Mouse (Mus musculus): ENCODE results near the gene Plcb4. TPM values are rescaled to one million over a fixed set of nuclear protein-coding genes. Genes with fewer than 3 reads are reported as not detected.

The Plcb4 gene
- polyA plus RNA-seq, 1 experiment from 2014 or later = 44.9 TPM

DNA sequence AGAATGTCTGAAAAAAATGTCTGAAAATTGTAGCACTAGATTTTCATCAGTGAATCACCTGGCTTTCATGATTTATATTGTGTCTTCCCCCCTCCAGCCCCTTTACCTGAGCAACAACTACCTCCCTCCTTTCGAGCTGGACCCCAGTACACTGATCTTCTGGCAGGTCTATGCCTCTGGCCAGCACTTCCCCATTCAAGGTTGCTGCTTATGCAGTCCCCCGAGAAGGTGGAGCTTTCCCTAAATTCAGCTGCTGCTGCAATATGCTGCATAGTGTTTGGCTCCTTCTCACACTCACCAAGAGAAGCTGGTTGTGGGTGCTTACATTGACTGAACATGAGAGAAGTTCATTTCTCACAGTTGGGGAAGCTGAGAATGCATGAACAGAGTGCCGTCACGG lies 273.8 kb downstream of the Plcb4 start:
- H3K27me3 ChIP-seq (ENCODE audit: control insufficient read depth, insufficient read depth, low read length) = no peaks in the 10 kb centered on the region
- H3K9ac ChIP-seq (ENCODE audit: low read length) = no peak overlapping the region
- no peak for ATAC-seq (ENCODE audit: insufficient number of reproducible peaks, insufficient read depth, low FRiP score, low read depth)
- H3K36me3 ChIP-seq (ENCODE audit: control insufficient read depth, insufficient read depth, low read length) = peaks cover 18% of the 10 kb centered on the region; the same call in 1 of the 2 replicates
- peaks cover 3 to 12% of the 10 kb centered on the region in 2 experiments for H3K4me1 ChIP-seq (ENCODE audit: control insufficient read depth in 2 of 2, insufficient read depth in 2 of 2, low read length in 2 of 2)
- H3K4me3 ChIP-seq (ENCODE audit: control insufficient read depth in 1 of 2, insufficient read depth in 1 of 2, low read depth in 1 of 2, low read length in 2 of 2) = no peak overlapping the region
- H3K27ac ChIP-seq (replicated peaks in 1 of 2; ENCODE audit: control insufficient read depth in 1 of 2, insufficient read depth in 1 of 2, low read depth in 2 of 2, low read length in 2 of 2) = no peak overlapping the region
- WGBS = 80% methylated on average over 4 of the region's 4 CpGs
- H3K9me3 ChIP-seq (ENCODE audit: control insufficient read depth, low read length) = no peaks in the 10 kb centered on the region
- no peak overlapping the region for H3K4me2 ChIP-seq (ENCODE audit: low read length)

GRCm38 (mm10) chr2:135936376-135936775 lies 277.6 kb downstream of the Plcb4 start:
- H3K4me3 ChIP-seq (ENCODE audit: control insufficient read depth in 1 of 2, insufficient read depth in 1 of 2, low read depth in 1 of 2, low read length in 2 of 2) = no peak overlapping the region
- H3K36me3 ChIP-seq (ENCODE audit: control insufficient read depth, insufficient read depth, low read length) = peaks cover 20% of the 10 kb centered on the region; the same call in 1 of the 2 replicates
- WGBS = 51% methylated on average over 6 of the region's 6 CpGs
- no peaks in the 10 kb centered on the region for H3K27me3 ChIP-seq (ENCODE audit: control insufficient read depth, insufficient read depth, low read length)
- H3K4me1 ChIP-seq (ENCODE audit: control insufficient read depth in 2 of 2, insufficient read depth in 2 of 2, low read length in 2 of 2) = peaks cover 4 to 11% of the 10 kb centered on the region in 2 experiments
- ATAC-seq (ENCODE audit: insufficient number of reproducible peaks, insufficient read depth, low FRiP score, low read depth) = no peak
- H3K9me3 ChIP-seq (ENCODE audit: control insufficient read depth, low read length) = no peaks in the 10 kb centered on the region
- no peak overlapping the region for H3K9ac ChIP-seq (ENCODE audit: low read length)
- H3K4me2 ChIP-seq (ENCODE audit: low read length) = no peak overlapping the region
- no peak overlapping the region for H3K27ac ChIP-seq (replicated peaks in 1 of 2; ENCODE audit: control insufficient read depth in 1 of 2, insufficient read depth in 1 of 2, low read depth in 2 of 2, low read length in 2 of 2)

- Histone ChIP-seq H3K36me3 (ENCODE audit: control insufficient read depth, insufficient read depth, low read length) (peaks cover 21% of the 10 kb centered on the region; the same call in 1 of the 2 replicates), H3K9ac (ENCODE audit: low read length) (no peak overlapping the region), H3K27ac (replicated peaks in 1 of 2; ENCODE audit: control insufficient read depth in 1 of 2, insufficient read depth in 1 of 2, low read depth in 2 of 2, low read length in 2 of 2) (no peak overlapping the region), H3K4me1 (ENCODE audit: control insufficient read depth in 2 of 2, insufficient read depth in 2 of 2, low read length in 2 of 2) (peaks cover 4 to 11% of the 10 kb centered on the region in 2 experiments), H3K4me3 (ENCODE audit: control insufficient read depth in 1 of 2, insufficient read depth in 1 of 2, low read depth in 1 of 2, low read length in 2 of 2) (no peak overlapping the region), H3K9me3 (ENCODE audit: control insufficient read depth, low read length) (no peaks in the 10 kb centered on the region), H3K27me3 (ENCODE audit: control insufficient read depth, insufficient read depth, low read length) (no peaks in the 10 kb centered on the region), H3K4me2 (ENCODE audit: low read length) (no peak overlapping the region)
- 82% methylated on average over 6 of the region's 6 CpGs for WGBS
- ATAC-seq (ENCODE audit: insufficient number of reproducible peaks, insufficient read depth, low FRiP score, low read depth) = no peak
Measured at GRCm38 (mm10) chr2:135937646-135938045, 278.8 kb downstream of the Plcb4 start.

- Histone ChIP-seq H3K4me2 (ENCODE audit: low read length) (no peak overlapping the region), H3K9me3 (ENCODE audit: control insufficient read depth, low read length) (no peaks in the 10 kb centered on the region), H3K27me3 (ENCODE audit: control insufficient read depth, insufficient read depth, low read length) (no peaks in the 10 kb centered on the region), H3K4me3 (ENCODE audit: control insufficient read depth in 1 of 2, insufficient read depth in 1 of 2, low read depth in 1 of 2, low read length in 2 of 2) (no peak overlapping the region), H3K9ac (ENCODE audit: low read length) (no peak overlapping the region), H3K27ac (replicated peaks in 1 of 2; ENCODE audit: control insufficient read depth in 1 of 2, insufficient read depth in 1 of 2, low read depth in 2 of 2, low read length in 2 of 2) (no peak overlapping the region), H3K4me1 (ENCODE audit: control insufficient read depth in 2 of 2, insufficient read depth in 2 of 2, low read length in 2 of 2) (peaks cover 4 to 11% of the 10 kb centered on the region in 2 experiments), H3K36me3 (ENCODE audit: control insufficient read depth, insufficient read depth, low read length) (peaks cover 14% of the 10 kb centered on the region; the same call in 1 of the 2 replicates)
- ATAC-seq (ENCODE audit: insufficient number of reproducible peaks, insufficient read depth, low FRiP score, low read depth) = no peak
- WGBS = 67% methylated on average over 9 of the region's 9 CpGs
Measured at GRCm38 (mm10) chr2:135939933-135940332, 281.1 kb downstream of the Plcb4 start.

DNA sequence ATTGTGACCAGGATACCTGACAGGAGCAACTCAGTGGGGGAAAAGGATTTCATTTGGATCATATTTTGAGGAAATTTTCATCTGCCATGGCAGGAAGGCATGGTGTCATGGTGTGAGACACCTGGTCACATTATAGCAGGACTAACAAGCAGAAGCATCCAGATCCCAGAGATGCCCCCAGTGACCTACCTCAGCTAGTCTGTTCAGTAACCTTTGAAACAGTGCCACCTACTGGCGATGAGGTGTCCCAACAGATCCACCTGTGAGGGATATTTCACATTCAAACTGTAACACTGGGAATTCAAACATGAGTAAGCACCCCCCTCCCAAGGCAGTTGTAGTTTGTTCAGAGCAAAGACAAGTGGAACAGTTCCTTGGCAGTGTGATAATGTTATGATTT lies 289.0 kb downstream of the Plcb4 start:
- Histone ChIP-seq H3K36me3 (ENCODE audit: control insufficient read depth, insufficient read depth, low read length) (peaks cover 38% of the 10 kb centered on the region), H3K9me3 (ENCODE audit: control insufficient read depth, low read length) (peaks cover 5% of the 10 kb centered on the region), H3K4me3 (ENCODE audit: control insufficient read depth in 1 of 2, insufficient read depth in 1 of 2, low read depth in 1 of 2, low read length in 2 of 2) (no peak overlapping the region), H3K27me3 (ENCODE audit: control insufficient read depth, insufficient read depth, low read length) (no peaks in the 10 kb centered on the region), H3K4me2 (ENCODE audit: low read length) (no peak overlapping the region), H3K4me1 (ENCODE audit: control insufficient read depth in 2 of 2, insufficient read depth in 2 of 2, low read length in 2 of 2) (no peaks in the 10 kb centered on the region), H3K27ac (replicated peaks in 1 of 2; ENCODE audit: control insufficient read depth in 1 of 2, insufficient read depth in 1 of 2, low read depth in 2 of 2, low read length in 2 of 2) (no peak overlapping the region), H3K9ac (ENCODE audit: low read length) (no peak overlapping the region)
- WGBS = 81% methylated on average over 1 of the region's 1 CpGs
- ATAC-seq (ENCODE audit: insufficient number of reproducible peaks, insufficient read depth, low FRiP score, low read depth) = no peak

GRCm38 (mm10) chr2:135954760-135955548 lies 296.1 kb downstream of the Plcb4 start:
- no peak for ATAC-seq (ENCODE audit: insufficient number of reproducible peaks, insufficient read depth, low FRiP score, low read depth)
- no peak overlapping the region for H3K4me2 ChIP-seq (ENCODE audit: low read length)
- H3K36me3 ChIP-seq (ENCODE audit: control insufficient read depth, insufficient read depth, low read length) = peaks cover 46% of the 10 kb centered on the region
- H3K9ac ChIP-seq (ENCODE audit: low read length) = no peak overlapping the region
- H3K27ac ChIP-seq (replicated peaks in 1 of 2; ENCODE audit: control insufficient read depth in 1 of 2, insufficient read depth in 1 of 2, low read depth in 2 of 2, low read length in 2 of 2) = no peak overlapping the region
- 72% methylated on average over 13 of the region's 13 CpGs for WGBS
- no peaks in the 10 kb centered on the region; a peak in 1 of 4 replicates for H3K4me1 ChIP-seq (ENCODE audit: control insufficient read depth in 2 of 2, insufficient read depth in 2 of 2, low read length in 2 of 2)
- H3K9me3 ChIP-seq (ENCODE audit: control insufficient read depth, low read length) = no peaks in the 10 kb centered on the region
- no peaks in the 10 kb centered on the region for H3K27me3 ChIP-seq (ENCODE audit: control insufficient read depth, insufficient read depth, low read length)
- H3K4me3 ChIP-seq (ENCODE audit: control insufficient read depth in 1 of 2, insufficient read depth in 1 of 2, low read depth in 1 of 2, low read length in 2 of 2) = no peak overlapping the region

GRCm38 (mm10) chr2:135955796-135956195 lies 297.0 kb downstream of the Plcb4 start:
- H3K9ac ChIP-seq (ENCODE audit: low read length) = no peak overlapping the region
- WGBS = 88% methylated on average over 8 of the region's 8 CpGs
- H3K4me1 ChIP-seq (ENCODE audit: control insufficient read depth in 2 of 2, insufficient read depth in 2 of 2, low read length in 2 of 2) = no peaks in the 10 kb centered on the region; a peak in 1 of 4 replicates
- no peak overlapping the region for H3K4me2 ChIP-seq (ENCODE audit: low read length)
- peaks cover 38% of the 10 kb centered on the region for H3K36me3 ChIP-seq (ENCODE audit: control insufficient read depth, insufficient read depth, low read length)
- ATAC-seq (ENCODE audit: insufficient number of reproducible peaks, insufficient read depth, low FRiP score, low read depth) = no peak
- H3K27me3 ChIP-seq (ENCODE audit: control insufficient read depth, insufficient read depth, low read length) = no peaks in the 10 kb centered on the region
- H3K27ac ChIP-seq (replicated peaks in 1 of 2; ENCODE audit: control insufficient read depth in 1 of 2, insufficient read depth in 1 of 2, low read depth in 2 of 2, low read length in 2 of 2) = no peak overlapping the region
- no peak overlapping the region for H3K4me3 ChIP-seq (ENCODE audit: control insufficient read depth in 1 of 2, insufficient read depth in 1 of 2, low read depth in 1 of 2, low read length in 2 of 2)
- H3K9me3 ChIP-seq (ENCODE audit: control insufficient read depth, low read length) = no peaks in the 10 kb centered on the region

Measured in heart, embryonic 14.5 days (tissue).